Mouse (Mus musculus) mature B cell (primary cell): ENCODE data around the gene Agap2.

Experiments
- in situ Hi-C: fragments of 300-500 bp; cut with MboI; formaldehyde crosslinking; loops from 2 replicates; pipeline ENCODE4 v1.14.3; 2019

Agap2 gene

GRCm38 (mm10) chr10:127076082-127076481, 998 bp downstream of the Agap2 start:
- in situ Hi-C loops: no loop called here

GRCm38 (mm10) chr10:127077515-127077914, 2.4 kb downstream of the Agap2 start:
- in situ Hi-C loops: no loop called here

- in situ Hi-C loops: no loop called here
Observed at GRCm38 (mm10) chr10:127078001-127078676, 3.1 kb downstream of the Agap2 start.

- in situ Hi-C loops: no loop called here
Observed at GRCm38 (mm10) chr10:127078677-127079575, 3.8 kb downstream of the Agap2 start.

- in situ Hi-C loops: no loop called here
Observed at GRCm38 (mm10) chr10:127079665-127080391, 4.7 kb downstream of the Agap2 start.

- in situ Hi-C loops: no loop called here
Observed at GRCm38 (mm10) chr10:127080901-127081780, 6.1 kb downstream of the Agap2 start.

- in situ Hi-C loops: no loop called here
Observed at GRCm38 (mm10) chr10:127081996-127082620, 7.0 kb downstream of the Agap2 start.

- in situ Hi-C loops: no loop called here
Observed at GRCm38 (mm10) chr10:127083292-127083914, 8.3 kb downstream of the Agap2 start.

- in situ Hi-C loops: no loop called here
Observed at GRCm38 (mm10) chr10:127083915-127084306, 8.8 kb downstream of the Agap2 start.

- in situ Hi-C loops: no loop called here
Observed at GRCm38 (mm10) chr10:127085052-127085451, 10.0 kb downstream of the Agap2 start.

- in situ Hi-C loops: no loop called here
Observed at GRCm38 (mm10) chr10:127085633-127086032, 10.5 kb downstream of the Agap2 start.

- in situ Hi-C loops: no loop called here
Observed at GRCm38 (mm10) chr10:127090560-127091411, 15.7 kb downstream of the Agap2 start.

- in situ Hi-C loops: no loop called here
Observed at GRCm38 (mm10) chr10:127091507-127092396, 16.7 kb downstream of the Agap2 start.

- in situ Hi-C loops: no loop called here
Observed at GRCm38 (mm10) chr10:127092742-127093141, 17.7 kb downstream of the Agap2 start.

- in situ Hi-C loops: no loop called here
Observed at GRCm38 (mm10) chr10:127094382-127094802, 19.3 kb downstream of the Agap2 start.

- in situ Hi-C loops: no loop called here
Observed at GRCm38 (mm10) chr10:127098514-127098913, 23.4 kb downstream of the Agap2 start.

GRCm38 (mm10) chr10:127099191-127099590, 24.1 kb downstream of the Agap2 start:
- in situ Hi-C loops: no loop called here

- in situ Hi-C loops: no loop called here
Observed at GRCm38 (mm10) chr10:127099868-127100267, 24.8 kb downstream of the Agap2 start.
